Mouse (Mus musculus) lung, adult 2 months (tissue): ENCODE data around the gene Sp1. TPM values are rescaled to one million over a fixed set of nuclear protein-coding genes. Genes with fewer than 3 reads are reported as not detected.

Source experiments
- DNase-seq: peaks from one replicate; pipeline ENCODE4 v3.0.0; 2022
- H3K4me1 ChIP-seq: fragments of 200-500 bp; 2 replicates; pipeline ENCODE4 v1.6.1; 2011; ENCODE audit warnings: low read length; ENCODE audit not compliant: control insufficient read depth, insufficient read depth
- H3K4me3 ChIP-seq: fragments of 200-500 bp; replicated peaks from 2 replicates; pipeline ENCODE3; 2011; ENCODE audit warnings: low read depth, mild to moderate bottlenecking, control low read depth, low read length; ENCODE audit errors: extremely low read depth
- CTCF ChIP-seq: fragments of 200-500 bp; IDR thresholded peaks from 2 replicates; pipeline ENCODE4 v1.5.1; 2011; ENCODE audit warnings: mild to moderate bottlenecking, low read length, control low read depth; ENCODE audit not compliant: insufficient read depth
- POLR2A ChIP-seq: fragments of 200-500 bp; IDR thresholded peaks from 2 replicates; pipeline ENCODE4 v1.6.1; 2011; ENCODE audit warnings: low read depth, mild to moderate bottlenecking, control low read depth, low read length, borderline replicate concordance; ENCODE audit errors: extremely low read depth
- WGBS: fragments of 180-500 bp; shearing (Covaris S2); methylation state at CpG from one replicate; pipeline ENCODE4 v1.1.7; 2018; 5-methylcytosine and 5-hydroxymethylcytosine counted together
- polyA plus RNA-seq: library from polyadenylated mRNA; depleted of rRNA; stranded (reverse); fragments of >200 nt; gene quantifications from 2 replicates; pipeline ENCODE4 v1.2.3, GENCODE M21; 2012

The Sp1 gene
- polyA plus RNA-seq, 1 experiment, result 20.0 TPM

DNA sequence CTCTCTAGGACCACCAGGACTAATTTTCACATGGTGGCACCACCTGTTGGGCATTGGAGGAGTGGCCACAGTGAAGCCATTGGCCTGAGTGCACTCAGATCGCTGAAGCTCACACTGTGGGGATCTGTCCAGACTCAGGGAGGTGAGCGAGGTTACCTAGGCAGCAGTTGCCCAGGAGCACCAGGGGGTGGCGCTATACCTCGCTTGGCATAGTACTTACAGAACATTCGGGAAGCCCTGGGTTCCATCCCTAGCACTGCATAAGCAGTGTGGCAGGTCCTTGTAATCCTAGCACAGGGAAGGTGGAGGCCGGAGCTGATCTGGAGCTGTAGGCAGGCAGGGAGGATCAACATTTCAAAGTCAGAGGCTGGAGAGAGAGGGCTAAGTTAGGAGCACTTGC lies 50.0 kb downstream of the Sp1 start:
- DNase-seq, result no peak
- H3K4me1 ChIP-seq, result no peaks in the 10 kb centered on the region; the same call in none of the 2 replicates
- TF ChIP-seq CTCF (peak; percentile 56), POLR2A (no peak)

DNA sequence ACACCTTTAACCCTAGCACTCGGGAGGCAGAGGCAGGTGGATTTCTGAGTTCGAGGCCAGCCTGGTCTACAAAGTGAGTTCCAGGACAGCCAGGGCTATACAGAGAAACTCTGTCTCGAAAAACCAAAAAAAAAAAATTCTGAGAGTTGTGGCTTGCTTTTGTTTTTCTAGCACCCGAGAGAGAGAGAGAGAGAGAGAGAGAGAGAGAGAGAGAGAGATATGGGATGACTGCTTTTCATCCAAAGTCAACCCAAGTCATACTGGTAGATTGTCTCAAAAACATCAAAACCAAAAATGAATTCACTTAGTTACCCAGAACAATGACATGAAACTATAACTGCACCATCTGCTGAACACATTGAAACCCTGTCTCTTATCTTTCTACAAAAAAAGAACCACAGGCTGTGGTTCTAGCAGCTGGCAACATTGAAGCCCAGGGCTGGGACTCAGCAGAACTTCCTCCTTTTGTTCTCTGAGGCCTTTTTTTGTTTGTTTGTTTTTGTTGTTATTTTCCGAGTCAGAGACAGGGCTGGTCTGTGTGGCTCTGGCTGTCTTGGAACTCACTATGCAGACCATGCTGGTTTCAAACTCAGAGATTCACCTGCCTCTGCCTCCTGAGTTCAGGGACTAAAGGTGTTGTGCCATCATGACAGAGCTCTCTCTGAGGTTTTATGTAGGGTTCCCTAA lies 52.2 kb downstream of the Sp1 start:
- TF ChIP-seq CTCF (no peak), POLR2A (no peak)
- no peaks in the 10 kb centered on the region; the same call in none of the 2 replicates for H3K4me1 ChIP-seq
- 58% methylated on average over 5 of the region's 5 CpGs for whole genome bisulfite sequencing
- H3K4me3 ChIP-seq, result no peak overlapping the region
- no peak for DNase-seq

More for the DNA sequence above, 50.0 kb downstream of the Sp1 start:
- no peak overlapping the region for H3K4me3 ChIP-seq
- 43% methylated on average over 6 of the region's 6 CpGs for WGBS

DNA sequence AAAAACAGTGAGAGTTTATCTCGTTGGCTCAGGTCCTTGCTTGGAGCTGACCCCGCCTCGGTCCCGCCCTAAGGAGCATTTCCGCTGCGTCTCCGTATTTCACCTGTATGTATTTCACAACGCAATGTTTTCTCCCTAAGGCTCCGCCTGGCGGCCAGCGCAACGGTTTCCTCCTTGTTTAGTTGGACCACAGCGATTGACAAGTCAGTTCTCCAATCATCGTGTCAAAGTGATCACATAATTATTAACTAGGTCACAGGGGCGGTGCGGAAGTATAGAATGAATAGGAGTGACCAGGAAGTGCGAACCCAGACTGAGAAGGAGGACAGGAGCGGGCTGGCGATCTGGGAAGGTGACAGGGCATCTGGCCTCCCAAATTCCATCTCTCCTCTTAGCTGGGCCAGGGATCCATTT lies 53.0 kb downstream of the Sp1 start, which contains the start of gene Prr13:
Gene Prr13 (plus strand): TSS at position 125 of the 414 bp plus-strand sequence.
- Histone ChIP-seq H3K4me1 (no peaks in the 10 kb centered on the region; the same call in none of the 2 replicates), H3K4me3 (peak within 1 kb of the TSS; percentile 87)
- WGBS, result under 1% methylated on average over 19 of the region's 19 CpGs
- peak; percentile 88 for DNase-seq
- TF ChIP-seq POLR2A (peak; percentile 89; the same call in 1 of the 2 replicates), CTCF (peak; percentile 67)

DNA sequence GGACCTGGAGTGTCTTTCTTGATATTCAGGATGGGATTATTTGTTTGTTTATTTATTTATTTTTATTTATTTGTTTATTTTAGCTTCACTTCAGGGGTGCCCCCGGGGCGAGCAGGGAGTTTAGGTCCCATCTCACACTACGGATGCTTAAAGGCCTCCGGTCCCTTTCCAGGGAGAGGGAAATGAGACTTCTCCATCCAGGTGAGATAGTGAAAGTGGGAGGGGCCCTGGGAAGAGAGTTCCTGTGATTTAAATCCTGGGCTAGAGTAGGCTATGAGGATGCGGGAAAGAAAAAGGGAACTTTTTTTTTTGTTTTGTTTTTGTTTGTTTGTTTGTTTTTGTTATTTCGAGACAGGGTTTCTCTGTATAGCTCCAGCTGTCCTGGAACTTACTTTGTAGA lies 53.4 kb downstream of the Sp1 start:
- WGBS, result 28% methylated on average over 6 of the region's 6 CpGs
- DNase-seq, result no peak
- TF ChIP-seq POLR2A, result no peak
- no peak for TF ChIP-seq CTCF
- H3K4me3 ChIP-seq, result peak overlapping the region; percentile 87
- H3K4me1 ChIP-seq, result no peaks in the 10 kb centered on the region; the same call in none of the 2 replicates

DNA sequence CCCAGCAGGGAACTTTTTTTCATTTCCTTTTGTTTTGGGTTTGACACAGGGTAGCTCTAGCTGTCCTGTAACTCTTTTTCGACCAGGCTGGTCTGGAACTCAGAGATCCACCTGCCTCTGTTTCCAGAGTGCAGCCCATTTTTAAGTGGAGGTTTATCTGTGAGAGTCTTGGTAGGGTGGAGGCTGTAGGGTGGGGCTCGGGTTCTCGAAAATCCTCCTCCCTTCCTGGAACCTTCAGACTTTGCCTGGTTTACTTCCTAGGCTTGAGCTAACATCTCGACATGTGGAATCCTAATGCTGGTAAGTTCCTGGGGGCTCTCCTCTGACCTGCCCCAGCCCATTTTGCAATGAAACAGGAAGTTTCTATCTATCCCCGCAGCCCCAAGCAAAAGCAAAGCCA lies 53.9 kb downstream of the Sp1 start:
- DNase-seq, result no peak
- 31% methylated on average over 5 of the region's 5 CpGs for WGBS
- Histone ChIP-seq H3K4me3 (peak overlapping the region; percentile 24), H3K4me1 (no peaks in the 10 kb centered on the region; the same call in none of the 2 replicates)
- TF ChIP-seq CTCF (no peak), POLR2A (no peak)

DNA sequence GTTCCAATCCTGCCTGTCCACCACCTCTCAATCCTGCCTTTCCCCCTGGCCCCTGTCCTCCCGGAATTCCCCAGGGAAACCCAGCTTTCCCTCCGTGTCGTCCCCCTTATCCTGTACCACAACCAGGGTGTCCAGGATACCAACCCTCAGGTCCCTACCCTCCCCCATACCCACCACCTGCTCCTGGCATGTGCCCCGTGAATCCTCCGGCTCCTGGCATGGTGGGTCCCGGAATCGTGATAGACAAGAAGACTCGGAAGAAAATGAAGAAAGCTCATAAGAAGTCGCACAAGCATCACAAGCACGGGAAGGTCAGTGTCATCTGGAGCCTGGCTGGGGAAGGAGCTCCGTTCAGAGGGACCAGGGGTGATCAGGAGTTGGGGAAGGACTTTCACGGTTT lies 54.5 kb downstream of the Sp1 start:
- TF ChIP-seq POLR2A (no peak), CTCF (no peak)
- WGBS, result 67% methylated on average over 12 of the region's 12 CpGs
- Histone ChIP-seq H3K4me3 (peak overlapping the region; percentile 28), H3K4me1 (no peaks in the 10 kb centered on the region; the same call in none of the 2 replicates)
- no peak for DNase-seq

DNA sequence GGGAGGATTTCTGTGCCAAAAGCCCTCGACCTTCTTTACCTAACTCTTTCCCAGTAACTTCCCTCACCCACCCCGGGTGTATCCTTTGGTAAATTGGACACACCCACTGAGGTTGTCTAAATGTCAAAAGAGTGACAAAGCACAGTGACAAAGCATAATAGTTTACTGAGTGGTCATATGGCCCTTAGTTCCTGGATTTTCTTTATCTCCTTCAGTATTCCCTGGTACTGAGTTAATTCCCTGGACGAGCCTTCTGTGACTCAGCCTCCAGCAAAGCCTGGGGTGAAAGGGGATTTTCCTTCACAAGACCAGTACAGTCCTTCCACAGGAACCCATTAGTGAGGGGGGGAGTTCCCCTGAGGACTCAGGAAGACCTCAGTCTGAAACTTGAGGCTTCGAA lies 55.0 kb downstream of the Sp1 start:
- Histone ChIP-seq H3K4me1 (no peaks in the 10 kb centered on the region; the same call in none of the 2 replicates), H3K4me3 (no peak overlapping the region)
- 38% methylated on average over 4 of the region's 4 CpGs for WGBS
- no peak for TF ChIP-seq CTCF
- TF ChIP-seq POLR2A, result no peak
- DNase-seq, result no peak

DNA sequence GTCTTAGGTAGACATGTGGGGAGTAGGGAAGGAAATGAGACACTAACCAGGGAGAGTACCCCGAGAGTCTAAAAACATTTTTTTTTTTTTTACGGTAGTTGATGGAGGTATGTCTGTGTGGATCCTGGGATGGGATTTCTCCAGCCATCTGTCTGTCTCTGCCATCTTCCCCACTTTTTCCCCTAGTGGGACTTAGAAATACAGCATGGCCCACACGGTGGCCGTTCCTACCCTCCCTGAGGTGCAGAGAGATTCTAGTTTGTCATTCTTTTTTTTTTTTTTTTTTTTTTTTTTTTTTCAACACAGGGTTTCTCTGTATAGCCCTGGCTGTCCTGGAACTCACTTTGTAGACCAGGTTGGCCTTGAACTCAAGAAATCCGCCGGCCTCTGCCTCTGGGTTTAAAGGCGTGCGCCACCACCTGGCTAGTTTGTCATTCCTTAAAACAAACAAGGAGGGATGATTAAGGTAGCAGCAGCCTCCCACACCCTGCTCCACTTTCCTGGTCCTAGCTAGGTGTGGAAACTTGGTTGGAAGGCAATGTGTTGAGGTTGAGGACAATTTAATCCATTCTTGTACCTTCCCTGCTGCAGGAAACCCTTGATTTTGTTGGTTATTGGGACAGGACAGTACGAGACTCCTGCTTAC lies 55.6 kb downstream of the Sp1 start:
- Histone ChIP-seq H3K4me3 (no peak overlapping the region), H3K4me1 (no peaks in the 10 kb centered on the region; the same call in none of the 2 replicates)
- WGBS, result 74% methylated on average over 9 of the region's 9 CpGs
- no peak for TF ChIP-seq POLR2A
- TF ChIP-seq CTCF, result no peak
- no peak for DNase-seq

DNA sequence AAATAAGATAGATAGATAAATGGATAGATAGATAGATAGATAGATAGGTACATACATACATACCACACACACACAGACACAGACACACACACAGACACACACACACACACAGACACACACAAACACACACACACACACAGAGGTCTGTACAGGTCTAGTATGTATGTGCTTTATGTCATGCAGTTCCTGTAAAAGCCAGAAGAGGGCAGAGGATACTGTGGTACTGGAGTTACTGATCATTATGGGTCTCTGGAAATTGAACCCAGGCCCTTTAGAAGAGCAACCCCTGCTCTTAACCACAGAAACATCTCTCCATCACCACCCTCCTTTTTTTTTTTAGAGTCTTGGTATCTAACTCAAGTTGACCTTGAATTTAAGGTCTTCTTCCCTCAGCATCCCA lies 57.7 kb downstream of the Sp1 start:
- TF ChIP-seq POLR2A (no peak), CTCF (no peak)
- Histone ChIP-seq H3K4me1 (no peaks in the 10 kb centered on the region; the same call in none of the 2 replicates), H3K4me3 (no peak overlapping the region)
- DNase-seq, result no peak

DNA sequence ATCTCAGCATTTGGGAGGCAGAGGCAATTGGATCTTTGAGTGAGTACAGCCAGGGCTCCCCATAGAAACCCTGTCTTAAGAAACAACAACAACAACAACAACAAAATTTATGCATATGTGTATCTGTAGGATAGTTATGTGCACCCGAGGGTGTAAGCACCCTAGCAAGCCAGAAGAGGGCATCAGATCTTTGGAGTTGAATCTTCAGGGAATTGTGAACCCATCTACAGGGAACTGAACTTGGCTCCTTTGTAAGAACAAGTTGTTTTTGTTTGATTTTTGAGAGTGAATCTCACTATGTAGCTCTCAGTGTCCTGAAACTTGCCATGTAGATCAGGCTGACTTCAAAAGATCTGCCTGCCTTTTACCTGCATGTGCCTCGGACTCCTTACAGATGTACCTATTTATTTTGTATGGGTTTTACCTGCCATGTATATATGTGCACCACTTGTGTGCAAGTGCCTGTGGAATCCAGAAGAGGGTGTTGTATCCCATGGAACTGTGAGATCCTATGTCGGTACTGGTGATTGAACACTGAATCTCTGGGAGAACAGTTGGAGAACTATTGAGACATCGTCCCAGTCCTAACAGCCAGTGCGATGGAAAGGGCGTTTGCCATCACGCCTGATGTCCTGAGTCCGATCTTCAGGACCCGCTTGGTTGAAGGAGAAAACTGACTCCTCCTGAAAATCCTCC lies 62.9 kb downstream of the Sp1 start:
- H3K4me3 ChIP-seq, result no peak overlapping the region

More for the DNA sequence above, 62.9 kb downstream of the Sp1 start:
- no peak for TF ChIP-seq POLR2A
- TF ChIP-seq CTCF, result no peak
- WGBS, result 94% methylated on average over 9 of the region's 9 CpGs
- H3K4me1 ChIP-seq, result peaks cover 10% of the 10 kb centered on the region
- no peak for DNase-seq
